Mouse (Mus musculus) testis, adult 2 months (tissue): Measurements from ENCODE around the gene Ubac2.

Experiments used
- CTCF ChIP-seq: fragments of 200-500 bp; IDR thresholded peaks from 2 replicates; pipeline ENCODE4 v1.5.1; 2012; ENCODE audit warnings: low read depth, mild to moderate bottlenecking, inconsistent platforms, low read length, moderate library complexity; ENCODE audit not compliant: control insufficient read depth, insufficient read depth, insufficient replicate concordance
- POLR2A ChIP-seq: fragments of 200-500 bp; IDR thresholded peaks from 2 replicates; pipeline ENCODE4 v1.6.1; 2012; ENCODE audit warnings: low read depth, mild to moderate bottlenecking, inconsistent platforms, low read length, moderate library complexity; ENCODE audit not compliant: control insufficient read depth

GRCm38 (mm10) chr14:121881211-121881610 is 2.8 kb downstream of the Ubac2 start:
- TF ChIP-seq POLR2A (no peak), CTCF (no peak)
